ENCODE assay signal across 14 mouse cellular contexts in the genomic region with DNA sequence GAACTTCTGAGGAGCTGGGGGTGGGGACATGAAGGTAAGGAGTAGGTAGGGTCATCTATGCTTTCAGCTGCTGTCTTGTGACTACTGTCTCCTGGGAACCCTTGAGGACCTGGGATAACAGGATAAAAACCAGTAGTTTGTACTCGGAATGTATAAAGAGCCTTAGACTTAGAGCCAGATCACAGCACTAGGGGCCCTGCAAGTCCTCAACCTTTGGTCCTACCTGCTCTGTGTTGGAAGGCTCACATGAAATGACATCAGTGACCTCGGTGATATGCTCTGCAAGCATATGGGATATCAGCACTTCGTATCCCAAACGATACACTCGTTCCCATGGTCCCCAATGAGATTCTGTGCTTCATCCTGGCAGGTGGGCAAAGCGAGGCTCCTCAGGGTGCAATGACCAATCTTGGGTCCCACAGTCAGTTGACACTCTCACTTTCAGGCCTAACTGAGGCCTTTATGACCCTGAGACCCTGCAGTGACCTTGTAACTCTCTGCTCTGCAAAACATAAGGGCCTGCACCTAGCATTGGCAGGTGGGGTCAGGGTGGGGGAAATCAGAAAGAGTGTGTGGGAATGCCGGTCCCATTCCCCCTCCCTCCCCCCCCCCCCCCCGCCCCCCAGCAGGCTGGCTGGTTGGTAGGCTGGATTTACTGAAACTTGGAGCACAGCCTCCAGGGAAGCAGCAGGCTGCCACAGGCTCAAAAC.
A peak's percentile ranks its signal among the peaks of the same experiment; 100 is the strongest.
DNase-seq lines count a peak whose midpoint lies in the region; ATAC-seq and TF ChIP-seq lines count a peak whose summit lies in the region.
"Had no signal": no experiment of that assay in that cellular context is flagged by ENCODE, and none has a peak within 500 bp of the region (broad histone marks: within the 10 kb centered on the region; RNA-seq: fewer than 3 reads in every experiment).

No protein-coding gene starts in this region.

- 0 out of 2 replicates have a peak overlapping the region, but pooled peaks have one; percentile 38 for H3K9ac ChIP-seq in heart, embryonic 13.5 days
- H3K9ac ChIP-seq in lung, embryonic 15.5 days: no peak overlapping the region
- H3K9ac ChIP-seq in intestine, postnatal 0 days (ENCODE audit: low read depth, low read length): peak overlapping the region; percentile 24; the same call in 1 of the 2 replicates
- H3K9ac ChIP-seq: hindbrain, embryonic 13.5 days; neural tube, embryonic 13.5 days had no signal

- H3K36me3 ChIP-seq in heart, embryonic 13.5 days: no peaks in the 10 kb centered on the region
- H3K36me3 ChIP-seq in lung, embryonic 15.5 days: no peaks in the 10 kb centered on the region
- no peaks in the 10 kb centered on the region; the same call in 1 of the 2 replicates for H3K36me3 ChIP-seq in intestine, postnatal 0 days (ENCODE audit: control insufficient read depth, insufficient read depth)
- H3K36me3 ChIP-seq: neural tube, embryonic 13.5 days had no signal

- no peak overlapping the region for H3K4me3 ChIP-seq in heart, embryonic 13.5 days
- no peak overlapping the region for H3K4me3 ChIP-seq in lung, embryonic 15.5 days
- H3K4me3 ChIP-seq in intestine, postnatal 0 days (ENCODE audit: low read depth, low read length): no peak overlapping the region
- H3K4me3 ChIP-seq: hindbrain, embryonic 13.5 days; megakaryocyte, embryonic 14.5 days; neural tube, embryonic 13.5 days had no signal

- no peak overlapping the region for H3K4me2 ChIP-seq in heart, embryonic 13.5 days
- H3K4me2 ChIP-seq in lung, embryonic 15.5 days: no peak overlapping the region
- H3K4me2 ChIP-seq in intestine, postnatal 0 days (replicated peaks; ENCODE audit: low read depth): peak overlapping the region; percentile 40; the same call in 1 of the 2 replicates
- H3K4me2 ChIP-seq: hindbrain, embryonic 13.5 days; neural tube, embryonic 13.5 days had no signal

- ATAC-seq in heart, embryonic 13.5 days (ENCODE audit: extremely low read depth, insufficient number of reproducible peaks, low FRiP score, low TSS enrichment): no peak
- no peak for ATAC-seq in lung, embryonic 15.5 days (ENCODE audit: borderline replicate concordance, extremely low read depth, low FRiP score, low TSS enrichment)
- ATAC-seq in intestine, postnatal 0 days: peak; percentile 69

- WGBS in heart, embryonic 13.5 days: 58% methylated on average over 8 of the region's 8 CpGs
- 65% methylated on average over 7 of the region's 8 CpGs for WGBS in lung, embryonic 15.5 days
- 41% methylated on average over 7 of the region's 8 CpGs for WGBS in intestine, postnatal 0 days

- peaks cover 65% of the 10 kb centered on the region for H3K4me1 ChIP-seq in heart, embryonic 13.5 days
- peaks cover 54% of the 10 kb centered on the region for H3K4me1 ChIP-seq in lung, embryonic 15.5 days
- peaks cover 24% of the 10 kb centered on the region for H3K4me1 ChIP-seq in intestine, postnatal 0 days (replicated peaks; ENCODE audit: control insufficient read depth, insufficient read depth, low read length)
- H3K4me1 ChIP-seq: megakaryocyte, embryonic 14.5 days had no signal

- TF ChIP-seq CTCF in intestine, postnatal 0 days (IDR thresholded peaks at IDR 0.05; ENCODE audit: low read depth): no peak

- intact Hi-C loops in heart, postnatal 14 days (cut with DNase I): no loop called here

- no peaks in the 10 kb centered on the region for H3K9me3 ChIP-seq in heart, embryonic 13.5 days
- no peaks in the 10 kb centered on the region for H3K9me3 ChIP-seq in lung, embryonic 15.5 days
- H3K9me3 ChIP-seq in intestine, postnatal 0 days (ENCODE audit: control insufficient read depth): no peaks in the 10 kb centered on the region
- H3K9me3 ChIP-seq: neural tube, embryonic 13.5 days had no signal

- H3K27me3 ChIP-seq in heart, embryonic 13.5 days (replicated peaks): no peaks in the 10 kb centered on the region
- H3K27me3 ChIP-seq in lung, embryonic 15.5 days: no peaks in the 10 kb centered on the region
- H3K27me3 ChIP-seq in intestine, postnatal 0 days (replicated peaks; ENCODE audit: control insufficient read depth, insufficient read depth, low read length): no peaks in the 10 kb centered on the region
- H3K27me3 ChIP-seq: hindbrain, embryonic 13.5 days; neural tube, embryonic 13.5 days had no signal

- no peak for DNase-seq in heart, postnatal 14 days
- no peak for DNase-seq in lung, postnatal 4 days
- DNase-seq in yolk sac, embryonic 10.5 days (ENCODE audit: low spot score): peak; percentile 19
- no peak for DNase-seq in thymus, postnatal 10 days (ENCODE audit: low spot score in 2 of 2)
- DNase-seq in spleen, adult 12 weeks (ENCODE audit: low spot score): no peak
- DNase-seq: adrenal gland, adult 2 months; heart, adult 11 months; thymus, adult 2 months had no signal

- H3K27ac ChIP-seq in heart, embryonic 13.5 days (replicated peaks): no peak overlapping the region
- H3K27ac ChIP-seq in lung, embryonic 15.5 days: 0 out of 2 replicates have a peak overlapping the region, but pooled peaks have one; percentile 1
- H3K27ac ChIP-seq in intestine, postnatal 0 days (ENCODE audit: low read depth, low read length): peak overlapping the region; percentile 89
- H3K27ac ChIP-seq: neural tube, embryonic 13.5 days had no signal
